Mouse (Mus musculus): ENCODE measurements at regions not wholly inside any gene's neighbourhood (a gene's known extent, or its start where the extent isn't known, plus 50 kb on each side); places are given as distances from the start of the nearest gene placed in this dataset.

DNA sequence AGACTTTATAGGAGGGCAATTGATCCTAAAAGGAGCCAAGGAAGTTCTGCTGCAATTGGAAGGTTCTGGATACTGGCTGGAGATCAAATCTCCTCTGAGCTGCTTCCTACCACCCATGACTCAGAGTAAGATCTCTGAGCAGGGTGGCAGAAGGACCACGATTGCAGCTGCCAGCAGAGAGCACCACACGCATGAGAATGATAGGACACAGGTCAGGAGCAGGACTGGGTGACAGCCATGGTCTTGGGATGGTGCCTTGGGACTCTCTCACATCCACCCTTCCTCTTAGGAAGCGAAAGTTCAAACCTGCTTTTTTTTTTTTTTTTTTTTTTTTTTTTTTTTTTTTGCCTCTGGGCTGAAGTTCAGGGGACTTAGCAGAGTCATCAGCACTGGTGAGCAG is 331.4 kb upstream of the Thbs1 start:
- ATAC-seq (ENCODE audit: insufficient read depth, low FRiP score, low TSS enrichment) (no peak), DNase-seq (ENCODE audit: low spot score) (no peak)
- no peaks in the 10 kb centered on the region for H3K27me3 ChIP-seq (ENCODE audit: control insufficient read depth, insufficient read depth, low read length)
- H3K9ac ChIP-seq (ENCODE audit: low read length) = no peak overlapping the region
- no peaks in the 10 kb centered on the region for H3K9me3 ChIP-seq (ENCODE audit: control insufficient read depth, low read length)
- no peak overlapping the region for H3K4me3 ChIP-seq (ENCODE audit: low read depth, low read length)
- no peak overlapping the region for H3K4me2 ChIP-seq (ENCODE audit: low read depth)
- no peaks in the 10 kb centered on the region for H3K4me1 ChIP-seq (ENCODE audit: control insufficient read depth, insufficient read depth, low read length)
- H3K36me3 ChIP-seq (ENCODE audit: control insufficient read depth, insufficient read depth, low read length) = no peaks in the 10 kb centered on the region
- no peak overlapping the region for H3K27ac ChIP-seq (ENCODE audit: low read depth, low read length)
- WGBS = 84% methylated on average over 3 of the region's 3 CpGs

- 81% methylated on average over 7 of the region's 7 CpGs for WGBS
- H3K36me3 ChIP-seq (ENCODE audit: control insufficient read depth, insufficient read depth, low read length) = no peaks in the 10 kb centered on the region
- no peak for DNase-seq (ENCODE audit: low spot score)
- no peak for ATAC-seq (ENCODE audit: insufficient read depth, low FRiP score, low TSS enrichment)
- no peaks in the 10 kb centered on the region for H3K4me1 ChIP-seq (ENCODE audit: control insufficient read depth, insufficient read depth, low read length)
- no peak overlapping the region for H3K9ac ChIP-seq (ENCODE audit: low read length)
- no peaks in the 10 kb centered on the region for H3K27me3 ChIP-seq (ENCODE audit: control insufficient read depth, insufficient read depth, low read length)
- H3K27ac ChIP-seq (ENCODE audit: low read depth, low read length) = no peak overlapping the region
- no peak overlapping the region for H3K4me2 ChIP-seq (ENCODE audit: low read depth)
- no peak overlapping the region for H3K4me3 ChIP-seq (ENCODE audit: low read depth, low read length)
- no peaks in the 10 kb centered on the region for H3K9me3 ChIP-seq (ENCODE audit: control insufficient read depth, low read length)
Observed at GRCm38 (mm10) chr2:117780816-117781215, 330.9 kb upstream of the Thbs1 start.

DNA sequence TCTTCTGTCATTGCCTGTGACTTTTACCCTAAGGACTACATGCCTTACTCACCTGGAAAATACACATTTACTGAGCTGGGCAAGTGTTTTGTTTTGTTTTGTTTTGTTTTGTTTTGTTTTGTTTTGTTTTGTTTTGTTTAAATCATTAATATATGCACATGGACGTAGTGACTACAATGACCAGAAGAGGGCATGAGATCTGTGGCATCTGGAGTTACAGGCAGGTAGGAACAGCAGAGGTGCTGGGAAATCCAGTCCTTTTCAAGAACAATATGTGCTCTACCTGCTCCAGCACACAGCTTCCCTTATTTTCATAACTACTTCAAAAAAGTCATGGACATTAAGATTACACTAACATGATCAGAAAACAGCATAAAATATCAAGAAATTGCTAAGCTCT is 324.4 kb upstream of the Thbs1 start:
- 76% methylated on average over 1 of the region's 1 CpGs for WGBS
- no peak overlapping the region for H3K9ac ChIP-seq (ENCODE audit: low read length)
- H3K4me3 ChIP-seq (ENCODE audit: low read depth, low read length) = no peak overlapping the region
- no peak for ATAC-seq (ENCODE audit: insufficient read depth, low FRiP score, low TSS enrichment)
- H3K36me3 ChIP-seq (ENCODE audit: control insufficient read depth, insufficient read depth, low read length) = no peaks in the 10 kb centered on the region
- H3K27ac ChIP-seq (ENCODE audit: low read depth, low read length) = no peak overlapping the region
- H3K4me1 ChIP-seq (ENCODE audit: control insufficient read depth, insufficient read depth, low read length) = no peaks in the 10 kb centered on the region
- DNase-seq (ENCODE audit: low spot score) = no peak
- no peaks in the 10 kb centered on the region for H3K27me3 ChIP-seq (ENCODE audit: control insufficient read depth, insufficient read depth, low read length)
- no peak overlapping the region for H3K4me2 ChIP-seq (ENCODE audit: low read depth)
- no peaks in the 10 kb centered on the region for H3K9me3 ChIP-seq (ENCODE audit: control insufficient read depth, low read length)

- Histone ChIP-seq H3K4me3 (ENCODE audit: low read depth, low read length) (no peak overlapping the region), H3K4me2 (ENCODE audit: low read depth) (no peak overlapping the region), H3K36me3 (ENCODE audit: control insufficient read depth, insufficient read depth, low read length) (no peaks in the 10 kb centered on the region), H3K4me1 (ENCODE audit: control insufficient read depth, insufficient read depth, low read length) (no peaks in the 10 kb centered on the region), H3K9ac (ENCODE audit: low read length) (no peak overlapping the region), H3K27me3 (ENCODE audit: control insufficient read depth, insufficient read depth, low read length) (no peaks in the 10 kb centered on the region), H3K9me3 (ENCODE audit: control insufficient read depth, low read length) (no peaks in the 10 kb centered on the region), H3K27ac (ENCODE audit: low read depth, low read length) (no peak overlapping the region)
- ATAC-seq (ENCODE audit: insufficient read depth, low FRiP score, low TSS enrichment) (no peak), DNase-seq (ENCODE audit: low spot score) (no peak)
- WGBS = 85% methylated on average over 1 of the region's 1 CpGs
Observed at GRCm38 (mm10) chr2:117794285-117794684, 317.4 kb upstream of the Thbs1 start.

DNA sequence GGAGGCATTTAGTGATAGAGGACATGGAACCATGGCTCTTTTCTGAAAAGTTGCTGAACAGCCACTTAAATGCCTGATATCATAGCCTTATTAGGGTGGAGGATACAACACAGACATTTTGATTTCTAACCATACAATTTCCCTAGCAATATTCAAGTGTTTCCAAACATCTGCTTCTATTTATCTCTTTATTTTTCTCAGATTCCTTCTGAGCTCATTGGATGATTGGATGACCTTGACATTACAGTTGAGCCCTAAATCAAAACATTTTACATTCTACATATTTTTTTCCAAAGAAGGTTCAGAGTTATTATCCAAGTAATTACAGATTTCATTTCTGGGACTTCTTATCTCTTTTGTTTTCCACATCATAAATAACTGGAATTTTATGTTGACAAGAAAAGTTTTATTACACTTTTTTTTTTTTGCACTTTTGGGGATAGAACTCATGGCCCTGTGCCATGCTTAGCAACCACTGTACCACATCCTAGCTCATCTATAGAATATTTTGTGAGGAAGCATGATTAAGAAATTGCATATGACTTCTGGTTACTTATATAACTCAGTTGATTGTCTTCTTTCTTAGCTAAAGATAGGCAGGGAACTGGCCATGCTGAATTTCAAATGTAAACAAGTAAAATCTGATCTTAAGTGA is 309.6 kb upstream of the Thbs1 start:
- ATAC-seq (ENCODE audit: insufficient read depth, low FRiP score, low TSS enrichment) = no peak
- Histone ChIP-seq H3K9ac (ENCODE audit: low read length) (no peak overlapping the region), H3K27me3 (ENCODE audit: control insufficient read depth, insufficient read depth, low read length) (no peaks in the 10 kb centered on the region)

GRCm38 (mm10) chr2:117802686-117803085 is 309.0 kb upstream of the Thbs1 start:
- Histone ChIP-seq H3K9me3 (ENCODE audit: control insufficient read depth, low read length) (no peaks in the 10 kb centered on the region), H3K4me2 (ENCODE audit: low read depth) (no peak overlapping the region), H3K27me3 (ENCODE audit: control insufficient read depth, insufficient read depth, low read length) (no peaks in the 10 kb centered on the region), H3K9ac (ENCODE audit: low read length) (no peak overlapping the region), H3K27ac (ENCODE audit: low read depth, low read length) (no peak overlapping the region), H3K4me3 (ENCODE audit: low read depth, low read length) (no peak overlapping the region), H3K36me3 (ENCODE audit: control insufficient read depth, insufficient read depth, low read length) (no peaks in the 10 kb centered on the region), H3K4me1 (ENCODE audit: control insufficient read depth, insufficient read depth, low read length) (no peaks in the 10 kb centered on the region)
- WGBS = 76% methylated on average over 2 of the region's 2 CpGs
- ATAC-seq (ENCODE audit: insufficient read depth, low FRiP score, low TSS enrichment) (no peak), DNase-seq (ENCODE audit: low spot score) (no peak)

More for the DNA sequence above, 309.6 kb upstream of the Thbs1 start:
- Histone ChIP-seq H3K36me3 (ENCODE audit: control insufficient read depth, insufficient read depth, low read length) (no peaks in the 10 kb centered on the region), H3K9me3 (ENCODE audit: control insufficient read depth, low read length) (no peaks in the 10 kb centered on the region), H3K27ac (ENCODE audit: low read depth, low read length) (no peak overlapping the region), H3K4me2 (ENCODE audit: low read depth) (no peak overlapping the region), H3K4me1 (ENCODE audit: control insufficient read depth, insufficient read depth, low read length) (no peaks in the 10 kb centered on the region), H3K4me3 (ENCODE audit: low read depth, low read length) (no peak overlapping the region)
- DNase-seq (ENCODE audit: low spot score) = no peak

DNA sequence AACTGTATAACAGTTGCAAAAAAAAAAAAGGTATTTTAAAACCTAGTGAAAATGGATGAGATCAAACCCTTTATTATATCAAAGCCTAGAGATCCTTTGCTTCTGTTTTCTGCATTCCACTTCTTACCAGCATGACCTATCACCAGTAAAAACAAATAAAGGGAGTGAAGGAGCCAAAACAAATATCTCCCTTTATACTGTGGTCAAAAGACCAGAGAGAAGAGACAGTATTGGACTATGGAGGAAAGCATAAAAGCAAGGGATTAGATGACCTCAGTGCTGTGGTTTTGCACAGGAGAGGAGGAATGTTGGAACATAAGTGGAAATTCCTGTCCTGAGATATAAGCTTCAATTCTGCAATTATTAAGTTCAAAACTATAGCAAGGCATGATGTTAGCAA is 307.0 kb upstream of the Thbs1 start:
- no peaks in the 10 kb centered on the region for H3K4me1 ChIP-seq (ENCODE audit: control insufficient read depth, insufficient read depth, low read length)

DNA sequence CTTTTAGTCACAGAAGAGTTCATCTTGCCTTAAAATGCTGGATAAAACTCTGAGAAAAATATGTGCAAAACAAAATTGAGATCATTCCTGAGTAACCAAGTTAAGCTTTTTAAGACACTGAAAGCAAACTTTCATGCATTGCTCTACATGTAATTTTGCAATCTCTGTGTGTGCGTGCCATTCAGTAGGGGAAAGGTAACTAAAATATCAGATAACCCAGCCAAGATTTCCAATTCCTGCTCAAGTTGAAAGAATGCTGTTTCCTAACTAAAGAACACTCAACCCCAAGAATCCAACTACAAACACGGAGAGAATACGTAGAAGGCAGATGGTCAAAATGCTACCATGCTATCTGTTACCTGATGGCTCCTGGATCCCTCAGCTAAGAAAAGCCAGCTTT is 304.6 kb upstream of the Thbs1 start:
- DNase-seq (ENCODE audit: low spot score) = no peak
- H3K27ac ChIP-seq (ENCODE audit: low read depth, low read length) = no peak overlapping the region
- H3K4me1 ChIP-seq (ENCODE audit: control insufficient read depth, insufficient read depth, low read length) = no peaks in the 10 kb centered on the region
- no peak overlapping the region for H3K4me2 ChIP-seq (ENCODE audit: low read depth)
- no peak overlapping the region for H3K9ac ChIP-seq (ENCODE audit: low read length)
- WGBS = 94% methylated on average over 3 of the region's 3 CpGs
- H3K9me3 ChIP-seq (ENCODE audit: control insufficient read depth, low read length) = no peaks in the 10 kb centered on the region
- ATAC-seq (ENCODE audit: insufficient read depth, low FRiP score, low TSS enrichment) = no peak
- no peak overlapping the region for H3K4me3 ChIP-seq (ENCODE audit: low read depth, low read length)
- H3K27me3 ChIP-seq (ENCODE audit: control insufficient read depth, insufficient read depth, low read length) = no peaks in the 10 kb centered on the region
- no peaks in the 10 kb centered on the region for H3K36me3 ChIP-seq (ENCODE audit: control insufficient read depth, insufficient read depth, low read length)

More for the DNA sequence above, 307.0 kb upstream of the Thbs1 start:
- Histone ChIP-seq H3K36me3 (ENCODE audit: control insufficient read depth, insufficient read depth, low read length) (no peaks in the 10 kb centered on the region), H3K27me3 (ENCODE audit: control insufficient read depth, insufficient read depth, low read length) (no peaks in the 10 kb centered on the region), H3K9ac (ENCODE audit: low read length) (no peak overlapping the region), H3K9me3 (ENCODE audit: control insufficient read depth, low read length) (no peaks in the 10 kb centered on the region), H3K4me2 (ENCODE audit: low read depth) (no peak overlapping the region), H3K4me3 (ENCODE audit: low read depth, low read length) (no peak overlapping the region), H3K27ac (ENCODE audit: low read depth, low read length) (no peak overlapping the region)
- ATAC-seq (ENCODE audit: insufficient read depth, low FRiP score, low TSS enrichment) = no peak
- DNase-seq (ENCODE audit: low spot score) = no peak

- Histone ChIP-seq H3K9ac (ENCODE audit: low read length) (no peak overlapping the region), H3K36me3 (ENCODE audit: control insufficient read depth, insufficient read depth, low read length) (no peaks in the 10 kb centered on the region), H3K27me3 (ENCODE audit: control insufficient read depth, insufficient read depth, low read length) (no peaks in the 10 kb centered on the region), H3K4me3 (ENCODE audit: low read depth, low read length) (no peak overlapping the region), H3K4me2 (ENCODE audit: low read depth) (no peak overlapping the region), H3K9me3 (ENCODE audit: control insufficient read depth, low read length) (no peaks in the 10 kb centered on the region), H3K4me1 (ENCODE audit: control insufficient read depth, insufficient read depth, low read length) (no peaks in the 10 kb centered on the region), H3K27ac (ENCODE audit: low read depth, low read length) (no peak overlapping the region)
- ATAC-seq (ENCODE audit: insufficient read depth, low FRiP score, low TSS enrichment) = no peak
- WGBS = 42% methylated on average over 1 of the region's 1 CpGs
- no peak for DNase-seq (ENCODE audit: low spot score)
Observed at GRCm38 (mm10) chr2:117811506-117811905, 300.2 kb upstream of the Thbs1 start.
